Mouse (Mus musculus) megakaryocyte, embryonic 14.5 days (primary cell): Measurements from ENCODE around the gene Rin3.

Experiments used
- FLI1 ChIP-seq: IDR thresholded peaks from 2 replicates; pipeline ENCODE4 v1.6.1; 2012; ENCODE audit warnings: low read length, inconsistent platforms, mixed read lengths
- GATA1 ChIP-seq: IDR thresholded peaks from 3 replicates; pipeline ENCODE4 v1.6.1; 2012; ENCODE audit warnings: mixed read lengths, low read length, inconsistent platforms, borderline replicate concordance

DNA sequence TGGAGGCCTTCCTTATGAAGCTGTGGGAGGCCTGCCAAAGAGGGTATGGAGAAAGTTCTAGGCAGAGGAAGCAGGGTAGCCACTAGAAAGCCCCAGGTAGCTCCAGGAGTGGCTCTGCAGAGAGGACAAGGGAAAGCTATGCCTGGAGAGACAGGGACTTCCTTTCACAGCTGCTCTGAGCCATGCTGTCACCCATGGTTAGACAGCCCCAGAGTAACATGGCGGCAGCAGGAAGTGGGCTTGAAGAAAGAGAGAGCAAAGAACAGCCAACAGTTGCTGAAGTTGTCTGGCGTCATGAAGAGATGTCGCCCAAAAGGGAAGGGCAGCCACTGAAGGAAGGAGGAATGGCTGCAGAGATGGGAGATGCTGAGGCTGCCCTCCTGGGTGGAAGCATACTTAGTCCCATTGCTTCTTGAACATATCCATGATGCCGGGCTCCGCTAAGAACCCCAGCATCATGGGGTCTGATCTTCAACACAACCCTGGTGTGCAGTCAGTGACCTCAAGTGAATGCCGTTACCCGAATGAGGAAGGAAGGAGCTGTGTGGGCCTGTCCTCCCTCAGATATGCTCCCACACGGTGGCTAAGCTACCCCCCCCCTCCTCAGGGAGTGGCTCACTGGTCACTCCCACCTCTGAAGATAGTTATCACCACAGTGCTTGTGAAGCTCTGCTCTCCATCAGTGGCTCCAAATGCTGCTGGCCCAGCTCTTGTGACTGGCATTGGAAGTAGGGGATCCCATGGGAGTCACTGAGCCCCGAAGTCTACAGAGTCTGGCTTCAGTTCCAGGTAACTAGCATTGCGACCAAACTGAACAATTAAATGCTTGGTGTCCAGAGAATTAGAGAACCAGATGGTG is 71.5 kb downstream of the Rin3 start:
- TF ChIP-seq FLI1 (no peak), GATA1 (no peak)
